Mouse (Mus musculus): ENCODE measurements around the gene Bmper. TPM values are rescaled to one million over a fixed set of nuclear protein-coding genes. Genes with fewer than 3 reads are reported as not detected.

Gene Bmper
- total and polyA plus RNA-seq, 3 experiments, result 1.3 to 1.9 (median 1.4) TPM

DNA sequence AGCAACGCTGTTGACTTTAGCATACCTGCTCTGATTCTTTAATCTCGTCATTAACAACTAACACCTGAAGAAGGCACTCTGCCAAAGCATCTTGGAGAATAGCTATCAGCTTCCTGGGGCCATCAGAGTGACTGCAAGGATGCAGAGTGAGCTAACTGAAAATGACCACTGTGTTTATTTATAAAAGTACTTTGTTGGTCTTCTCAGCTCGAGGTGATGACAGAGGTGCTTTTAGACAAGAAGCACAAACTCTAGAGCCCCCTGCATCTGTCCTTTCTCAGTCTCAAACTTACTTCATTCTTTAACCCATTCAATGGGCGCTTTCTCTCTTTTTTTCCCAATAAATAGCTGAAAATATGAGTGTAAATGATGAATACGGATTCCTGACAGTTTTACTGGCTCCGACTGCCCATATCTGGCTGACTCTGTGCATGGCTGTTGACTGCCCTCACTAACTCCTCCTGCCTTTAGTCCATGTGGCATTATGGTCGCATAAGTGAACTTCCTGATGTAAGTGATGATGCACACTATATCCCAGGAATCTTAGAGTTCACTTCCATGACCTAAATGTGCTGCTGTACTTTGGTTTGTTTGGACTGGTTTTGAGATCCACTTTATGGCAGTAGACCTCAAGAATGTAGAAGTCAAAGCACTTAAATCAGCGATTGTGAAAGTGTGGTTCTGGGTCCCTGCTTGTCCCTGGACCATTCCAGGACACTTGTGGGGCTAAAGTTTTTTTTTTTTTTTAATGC lies 122.4 kb downstream of the Bmper start:
- Histone ChIP-seq H3K4me3 (replicated peaks in 1 of 3; ENCODE audit: low read depth in 2 of 3, low read length in 2 of 3, poor library complexity in 1 of 3) (no peak overlapping the region), H3K9ac (ENCODE audit: insufficient read depth, low read depth) (no peak overlapping the region), H3K9me3 (replicated peaks; ENCODE audit: low read length) (no peaks in the 10 kb centered on the region), H3K79me2 (replicated peaks; ENCODE audit: control insufficient read depth, extremely low read depth, insufficient read depth, poor library complexity, severe bottlenecking) (no peaks in the 10 kb centered on the region), H3K36me3 (replicated peaks in 1 of 2; ENCODE audit: control insufficient read depth in 1 of 2, insufficient read depth in 1 of 2, low read length in 1 of 2) (no peaks in the 10 kb centered on the region), H3K27ac (ENCODE audit: insufficient read depth, low read depth) (no peak overlapping the region), H3K27me3 (replicated peaks) (no peaks in the 10 kb centered on the region), H3K4me2 (ENCODE audit: insufficient read depth, low read depth, poor library complexity, severe bottlenecking) (no peak overlapping the region), H3K4me1 (ENCODE audit: control insufficient read depth in 1 of 2, insufficient read depth in 2 of 2) (peaks cover 0 to 9% of the 10 kb centered on the region in 2 experiments; a peak in 3 of 4 replicates)
- DNase-seq (ENCODE audit: extremely low read depth), result no peak
- in situ Hi-C loops (cut with MboI; ENCODE audit: low pct_ligation_motif_present, low pct_unique_long_range_greater_than_20kb, low sequenced_read_pairs) (no loop called here), dilution Hi-C loops (cut with MboI; ENCODE audit: extremely low pct_ligation_motif_present, extremely low pct_unique_long_range_greater_than_20kb, low sequenced_read_pairs) (no loop called here)
- TF ChIP-seq POLR2A (IDR thresholded peaks at IDR 0.05; ENCODE audit: low read depth, low read length), result no peak

DNA sequence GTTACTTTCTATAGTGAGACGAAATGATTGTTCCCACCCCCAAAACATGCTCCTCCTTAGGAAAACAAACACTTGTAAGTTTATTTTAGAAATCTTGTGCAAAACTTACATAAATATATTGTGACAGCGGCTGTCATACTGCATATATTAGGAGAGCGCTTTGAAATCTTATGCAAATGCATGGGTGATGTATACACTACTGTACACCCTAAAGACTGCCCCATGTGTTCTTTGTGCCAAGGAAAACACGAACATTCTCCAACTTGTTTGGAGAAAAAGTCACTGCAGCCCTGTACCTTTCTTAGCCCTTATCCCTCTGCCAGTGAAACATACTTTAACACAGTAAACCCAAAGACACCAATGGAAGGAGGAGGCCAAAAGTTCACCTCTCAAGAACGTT lies 126.7 kb downstream of the Bmper start:
- no peak overlapping the region for H3K4me2 ChIP-seq (ENCODE audit: insufficient read depth, low read depth, poor library complexity, severe bottlenecking)
- H3K4me1 ChIP-seq (ENCODE audit: control insufficient read depth in 1 of 2, insufficient read depth in 2 of 2), result peaks cover 5 to 12% of the 10 kb centered on the region in 2 experiments; a peak in 3 of 4 replicates
- in situ Hi-C loops (cut with MboI; ENCODE audit: low pct_ligation_motif_present, low pct_unique_long_range_greater_than_20kb, low sequenced_read_pairs) (no loop called here), dilution Hi-C loops (cut with MboI; ENCODE audit: extremely low pct_ligation_motif_present, extremely low pct_unique_long_range_greater_than_20kb, low sequenced_read_pairs) (no loop called here)
- DNase-seq (ENCODE audit: extremely low read depth), result no peak
- H3K9ac ChIP-seq (ENCODE audit: insufficient read depth, low read depth), result no peak overlapping the region
- no peaks in the 10 kb centered on the region for H3K79me2 ChIP-seq (replicated peaks; ENCODE audit: control insufficient read depth, extremely low read depth, insufficient read depth, poor library complexity, severe bottlenecking)
- H3K4me3 ChIP-seq (replicated peaks in 1 of 3; ENCODE audit: low read depth in 2 of 3, low read length in 2 of 3, poor library complexity in 1 of 3), result no peak overlapping the region
- H3K36me3 ChIP-seq (replicated peaks in 1 of 2; ENCODE audit: control insufficient read depth in 1 of 2, insufficient read depth in 1 of 2, low read length in 1 of 2), result no peaks in the 10 kb centered on the region
- H3K27ac ChIP-seq (ENCODE audit: insufficient read depth, low read depth), result no peak overlapping the region
- no peaks in the 10 kb centered on the region for H3K27me3 ChIP-seq (replicated peaks)
- no peaks in the 10 kb centered on the region for H3K9me3 ChIP-seq (replicated peaks; ENCODE audit: low read length)
- TF ChIP-seq TBP (conservative IDR thresholded peaks at IDR 0.05; ENCODE audit: low read depth, low read length) (no peak), CHD1 (IDR thresholded peaks at IDR 0.05; ENCODE audit: low read depth, low read length) (no peak), POLR2AphosphoS2 (IDR thresholded peaks at IDR 0.05; ENCODE audit: low read depth, low read length) (no peak), USF2 (conservative IDR thresholded peaks at IDR 0.05; ENCODE audit: low read depth, low read length) (no peak), SIN3A (IDR thresholded peaks at IDR 0.05; ENCODE audit: low read length) (no peak), RAD21 (IDR thresholded peaks at IDR 0.05; ENCODE audit: low read depth, low read length) (no peak), SMC3 (IDR thresholded peaks at IDR 0.05; ENCODE audit: low read depth, low read length) (no peak), GABPA (IDR thresholded peaks at IDR 0.05; ENCODE audit: insufficient replicate concordance, low read depth, low read length) (no peak)

DNA sequence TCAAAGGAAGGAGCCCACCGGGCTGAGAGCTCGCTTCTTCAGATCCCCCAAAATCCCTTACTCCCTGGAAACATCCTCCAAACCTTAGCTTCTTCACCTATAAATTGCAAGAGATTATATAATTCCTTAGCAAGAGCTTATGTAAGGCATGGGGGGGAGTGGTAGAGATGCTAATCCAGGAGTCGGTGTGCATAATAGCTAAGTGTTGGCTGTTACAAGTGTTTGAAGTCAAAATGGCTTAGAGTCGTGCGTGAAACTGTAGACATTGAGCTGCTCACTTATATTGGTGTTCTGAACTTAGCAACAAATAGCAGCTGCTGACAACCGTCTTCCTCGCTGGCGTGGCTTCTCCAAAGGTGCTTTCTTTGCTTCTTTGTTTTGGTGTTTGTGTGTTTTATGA lies 128.5 kb downstream of the Bmper start:
- no peak for DNase-seq (ENCODE audit: extremely low read depth)
- TF ChIP-seq KAT2A (IDR thresholded peaks at IDR 0.05; ENCODE audit: insufficient replicate concordance, low read length), result no peak
- TF ChIP-seq GABPA (IDR thresholded peaks at IDR 0.05; ENCODE audit: insufficient replicate concordance, low read depth, low read length), result no peak
- no peak for TF ChIP-seq ZMIZ1 (IDR thresholded peaks at IDR 0.05; ENCODE audit: low read depth, low read length)
- no peak for TF ChIP-seq JUN (IDR thresholded peaks at IDR 0.05; ENCODE audit: insufficient read depth, low read depth, low read length)
- no peak for TF ChIP-seq RCOR1 (conservative IDR thresholded peaks at IDR 0.05; ENCODE audit: low read depth, low read length)
- no peak for TF ChIP-seq RAD21 (IDR thresholded peaks at IDR 0.05; ENCODE audit: low read depth, low read length)
- no peak overlapping the region for H3K4me3 ChIP-seq (replicated peaks in 1 of 3; ENCODE audit: low read depth in 2 of 3, low read length in 2 of 3, poor library complexity in 1 of 3)
- H3K36me3 ChIP-seq (replicated peaks in 1 of 2; ENCODE audit: control insufficient read depth in 1 of 2, insufficient read depth in 1 of 2, low read length in 1 of 2), result no peaks in the 10 kb centered on the region
- no peak overlapping the region for H3K4me2 ChIP-seq (ENCODE audit: insufficient read depth, low read depth, poor library complexity, severe bottlenecking)
- H3K9me3 ChIP-seq (replicated peaks; ENCODE audit: low read length), result no peaks in the 10 kb centered on the region
- peaks cover 10 to 20% of the 10 kb centered on the region in 2 experiments; a peak in 3 of 4 replicates for H3K4me1 ChIP-seq (ENCODE audit: control insufficient read depth in 1 of 2, insufficient read depth in 2 of 2)
- H3K27ac ChIP-seq (ENCODE audit: insufficient read depth, low read depth), result no peak overlapping the region
- in situ Hi-C loops (cut with MboI; ENCODE audit: low pct_ligation_motif_present, low pct_unique_long_range_greater_than_20kb, low sequenced_read_pairs) (no loop called here), dilution Hi-C loops (cut with MboI; ENCODE audit: extremely low pct_ligation_motif_present, extremely low pct_unique_long_range_greater_than_20kb, low sequenced_read_pairs) (no loop called here)
- no peaks in the 10 kb centered on the region for H3K79me2 ChIP-seq (replicated peaks; ENCODE audit: control insufficient read depth, extremely low read depth, insufficient read depth, poor library complexity, severe bottlenecking)
- no peak overlapping the region for H3K9ac ChIP-seq (ENCODE audit: insufficient read depth, low read depth)
- H3K27me3 ChIP-seq (replicated peaks), result no peaks in the 10 kb centered on the region
